Mouse (Mus musculus) heart, adult 2 months (tissue): Measurements from ENCODE around the gene Srebf1. TPM values are rescaled to one million over a fixed set of nuclear protein-coding genes. Genes with fewer than 3 reads are reported as not detected.

ENCODE experiments used
- DNase-seq, 2 experiments: peaks; one replicate each; pipeline ENCODE4 v3.0.0; 2021
- H3K27ac ChIP-seq: fragments of 200-600 bp; 2 replicates; pipeline ENCODE4 v1.8.1; 2022
- H3K27me3 ChIP-seq: fragments of 200-500 bp; 2 replicates; pipeline ENCODE4 v1.6.1; 2012; ENCODE audit warnings: mild to moderate bottlenecking, low read length, inconsistent platforms, mixed read lengths; ENCODE audit not compliant: control insufficient read depth, insufficient read depth
- H3K36me3 ChIP-seq: fragments of 200-500 bp; 2 replicates; pipeline ENCODE4 v1.6.1; 2012; ENCODE audit warnings: low read length, inconsistent platforms; ENCODE audit not compliant: control insufficient read depth, insufficient read depth
- H3K4me1 ChIP-seq: fragments of 200-500 bp; 2 replicates; pipeline ENCODE4 v1.6.1; 2011; ENCODE audit warnings: low read length; ENCODE audit not compliant: control insufficient read depth, insufficient read depth
- H3K4me3 ChIP-seq: fragments of 200-600 bp; 2 replicates; pipeline ENCODE4 v1.8.1; 2022
- H3K79me2 ChIP-seq: fragments of 200-500 bp; replicated peaks from 2 replicates; pipeline ENCODE4 v1.6.1; 2012; ENCODE audit warnings: mild to moderate bottlenecking, inconsistent platforms, low read length, moderate library complexity, mixed read lengths; ENCODE audit not compliant: control insufficient read depth, insufficient read depth
- H3K9ac ChIP-seq: fragments of 200-500 bp; 2 replicates; pipeline ENCODE4 v1.6.1; 2012; ENCODE audit warnings: low read depth, mild to moderate bottlenecking, control low read depth, inconsistent platforms, low read length, mixed read lengths
- CTCF ChIP-seq: fragments of 200-600 bp; IDR thresholded peaks from 2 replicates; pipeline ENCODE4 v1.8.1; 2022; ENCODE audit warnings: antibody characterized with exemption, mild to moderate bottlenecking, moderate library complexity
- EP300 ChIP-seq: fragments of 200-500 bp; IDR thresholded peaks from 2 replicates; pipeline ENCODE4 v1.6.1; 2011; ENCODE audit warnings: low read depth, low read length, control low read depth; ENCODE audit not compliant: insufficient read depth
- POLR2A ChIP-seq: fragments of 200-500 bp; IDR thresholded peaks from 2 replicates; pipeline ENCODE4 v1.6.1; 2011; ENCODE audit warnings: mild to moderate bottlenecking, low read depth, low read length, control low read depth; ENCODE audit not compliant: insufficient read depth
- WGBS: fragments of 180-500 bp; shearing (Covaris S2); methylation state at CpG from one replicate; pipeline ENCODE4 v1.1.7; 2018; 5-methylcytosine and 5-hydroxymethylcytosine counted together
- intact Hi-C: fragments of 180-260 bp; cut with DNase I; formaldehyde crosslinking; loops from one replicate; pipeline ENCODE4 v1.15.1; 2025
- polyA plus RNA-seq: library from polyadenylated mRNA; depleted of rRNA; stranded (reverse); fragments of >200 nt; gene quantifications from 2 replicates; pipeline ENCODE4 v1.2.3, GENCODE M21; 2012
- total RNA-seq, 2 experiments: library from RNA; stranded (reverse); gene quantifications; 2 replicates each; pipeline ENCODE4 v1.2.3; 2021

Gene Srebf1
- total and polyA plus RNA-seq, 3 experiments, result 25.3 to 54.0 (median 35.4) TPM

DNA sequence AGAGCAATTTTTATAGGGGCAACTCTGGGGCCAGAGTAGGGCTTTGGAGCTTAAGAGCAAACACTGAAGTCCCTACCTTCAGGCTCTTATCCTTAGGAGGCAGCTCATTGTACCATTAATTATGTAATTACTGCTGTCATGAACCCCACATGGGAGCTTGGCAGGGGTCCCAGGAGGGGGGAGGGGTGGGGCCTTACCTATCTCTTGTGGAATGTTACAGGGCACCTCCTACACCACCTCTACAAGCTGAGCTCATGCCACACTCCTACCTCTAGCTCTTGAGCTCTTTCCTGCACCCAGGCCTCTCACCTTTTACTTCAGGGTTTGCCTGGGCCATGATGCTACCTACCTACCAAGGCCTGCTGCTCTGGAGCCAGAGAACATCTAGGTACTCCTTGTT, 43.9 kb downstream of the Srebf1 start:
- peaks cover 21% of the 10 kb centered on the region for H3K4me1 ChIP-seq
- no peak for DNase-seq
- no peak overlapping the region for H3K4me3 ChIP-seq
- H3K36me3 ChIP-seq, result no peaks in the 10 kb centered on the region
- intact Hi-C loops, result no loop called here
- H3K79me2 ChIP-seq, result no peaks in the 10 kb centered on the region
- H3K27ac ChIP-seq, result no peak overlapping the region
- no peak overlapping the region for H3K9ac ChIP-seq
- no peaks in the 10 kb centered on the region for H3K27me3 ChIP-seq
- TF ChIP-seq CTCF, result no peak
- no peak for TF ChIP-seq POLR2A
- no peak for TF ChIP-seq EP300

GRCm38 (mm10) chr11:60178005-60178404, 44.4 kb downstream of the Srebf1 start:
- no peak for TF ChIP-seq EP300
- TF ChIP-seq CTCF, result no peak
- TF ChIP-seq POLR2A, result no peak
- no peaks in the 10 kb centered on the region for H3K79me2 ChIP-seq
- no peaks in the 10 kb centered on the region for H3K27me3 ChIP-seq
- intact Hi-C loops, result no loop called here
- no peak overlapping the region for H3K27ac ChIP-seq
- H3K9ac ChIP-seq, result no peak overlapping the region
- no peaks in the 10 kb centered on the region for H3K36me3 ChIP-seq
- WGBS, result 54% methylated on average over 6 of the region's 6 CpGs
- H3K4me3 ChIP-seq, result no peak overlapping the region
- DNase-seq, result no peak
- H3K4me1 ChIP-seq, result peaks cover 21% of the 10 kb centered on the region

DNA sequence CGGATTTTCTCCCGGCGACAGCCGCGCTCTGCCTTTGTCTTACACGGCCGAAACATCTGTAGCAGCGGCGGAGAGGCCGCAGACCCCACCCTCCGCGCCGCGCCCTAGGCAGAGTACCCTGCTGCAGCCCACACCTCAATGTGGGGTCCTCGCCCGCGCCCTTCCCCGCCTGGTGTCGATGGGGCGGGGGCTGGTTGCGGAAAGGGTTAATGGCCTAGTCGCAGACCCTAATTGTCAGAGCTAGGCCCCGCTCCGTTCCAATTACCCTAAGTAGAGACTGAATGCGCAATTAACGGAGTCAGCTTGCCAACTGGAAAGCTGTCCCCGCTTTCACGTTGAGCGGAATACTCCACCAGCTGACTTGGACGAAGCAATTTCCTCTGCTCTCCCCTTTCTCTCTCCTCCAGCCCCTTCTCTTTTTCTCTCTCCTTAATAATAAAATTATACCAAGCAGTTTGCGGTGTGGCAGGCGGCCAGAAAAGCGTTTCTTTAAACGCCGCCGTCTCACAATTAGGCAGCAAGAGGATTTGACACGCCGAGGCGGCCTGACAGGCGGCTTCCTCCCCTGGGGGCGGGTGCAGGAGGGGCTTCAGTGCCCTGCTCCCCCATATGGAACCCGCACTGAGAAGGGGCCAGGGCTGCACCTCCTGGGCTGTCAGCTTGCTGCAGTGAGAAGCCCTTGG, 45.3 kb downstream of the Srebf1 start:
- Histone ChIP-seq H3K9ac (peak overlapping the region; percentile 94), H3K4me1 (peaks cover 21% of the 10 kb centered on the region), H3K27me3 (no peaks in the 10 kb centered on the region), H3K79me2 (no peaks in the 10 kb centered on the region), H3K36me3 (no peaks in the 10 kb centered on the region; the same call in 1 of the 2 replicates), H3K4me3 (peak overlapping the region; percentile 88), H3K27ac (peak overlapping the region; percentile 81)
- 8% methylated on average over 42 of the region's 42 CpGs for WGBS
- peak; percentile 54 to 57 for DNase-seq
- intact Hi-C loops, result no loop called here
- TF ChIP-seq CTCF (no peak), EP300 (no peak), POLR2A (no peak)

DNA sequence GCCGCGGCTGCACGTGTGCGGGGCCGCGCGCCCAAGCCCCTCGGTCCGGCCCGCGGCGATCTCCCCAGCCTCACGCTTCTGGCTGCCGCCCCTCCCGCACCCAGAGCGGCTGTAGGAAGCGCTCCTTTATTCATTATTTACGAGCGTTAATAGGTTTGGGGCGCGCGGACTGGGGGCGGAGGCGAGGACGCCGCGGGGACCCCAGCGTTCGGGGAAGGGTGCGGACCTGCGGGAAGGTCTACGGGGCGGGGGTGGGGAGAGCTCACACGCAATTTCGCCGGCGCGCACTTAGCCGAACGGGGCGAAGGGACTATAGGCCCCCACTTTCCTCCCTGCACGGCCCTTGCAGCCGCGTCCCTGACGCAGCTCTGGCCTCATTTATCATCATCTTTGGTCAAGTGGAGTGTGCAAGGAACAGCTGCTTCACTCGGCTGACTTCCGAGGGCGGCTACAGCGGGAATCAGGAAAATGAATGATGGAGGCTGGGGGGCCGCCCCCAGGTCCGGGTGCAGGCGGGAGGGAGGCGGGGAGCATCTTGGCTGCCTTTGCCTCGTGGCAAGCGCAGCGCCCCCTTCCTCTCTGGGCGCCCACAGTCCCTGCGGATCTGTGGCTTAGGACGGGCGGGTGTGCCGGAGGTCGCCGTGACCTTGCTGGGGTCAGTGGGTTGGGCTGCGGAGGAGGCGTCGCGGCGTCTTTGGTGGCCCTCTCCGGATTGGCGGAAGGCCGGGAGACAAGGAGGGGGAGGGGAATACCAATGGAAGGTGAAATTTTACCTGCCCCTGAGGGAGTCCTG, 46.0 kb downstream of the Srebf1 start:
- TF ChIP-seq CTCF (peak; percentile 58), EP300 (no peak), POLR2A (peak; percentile 9; the same call in 1 of the 2 replicates)
- Histone ChIP-seq H3K4me1 (peaks cover 21% of the 10 kb centered on the region), H3K27me3 (no peaks in the 10 kb centered on the region), H3K27ac (peak overlapping the region; percentile 81), H3K9ac (peak overlapping the region; percentile 94), H3K36me3 (no peaks in the 10 kb centered on the region; the same call in 1 of the 2 replicates), H3K79me2 (no peaks in the 10 kb centered on the region), H3K4me3 (peak overlapping the region; percentile 88)
- under 1% methylated on average over 71 of the region's 71 CpGs for WGBS
- peak; percentile 82 to 87 for DNase-seq
- intact Hi-C loops, result no loop called here

DNA sequence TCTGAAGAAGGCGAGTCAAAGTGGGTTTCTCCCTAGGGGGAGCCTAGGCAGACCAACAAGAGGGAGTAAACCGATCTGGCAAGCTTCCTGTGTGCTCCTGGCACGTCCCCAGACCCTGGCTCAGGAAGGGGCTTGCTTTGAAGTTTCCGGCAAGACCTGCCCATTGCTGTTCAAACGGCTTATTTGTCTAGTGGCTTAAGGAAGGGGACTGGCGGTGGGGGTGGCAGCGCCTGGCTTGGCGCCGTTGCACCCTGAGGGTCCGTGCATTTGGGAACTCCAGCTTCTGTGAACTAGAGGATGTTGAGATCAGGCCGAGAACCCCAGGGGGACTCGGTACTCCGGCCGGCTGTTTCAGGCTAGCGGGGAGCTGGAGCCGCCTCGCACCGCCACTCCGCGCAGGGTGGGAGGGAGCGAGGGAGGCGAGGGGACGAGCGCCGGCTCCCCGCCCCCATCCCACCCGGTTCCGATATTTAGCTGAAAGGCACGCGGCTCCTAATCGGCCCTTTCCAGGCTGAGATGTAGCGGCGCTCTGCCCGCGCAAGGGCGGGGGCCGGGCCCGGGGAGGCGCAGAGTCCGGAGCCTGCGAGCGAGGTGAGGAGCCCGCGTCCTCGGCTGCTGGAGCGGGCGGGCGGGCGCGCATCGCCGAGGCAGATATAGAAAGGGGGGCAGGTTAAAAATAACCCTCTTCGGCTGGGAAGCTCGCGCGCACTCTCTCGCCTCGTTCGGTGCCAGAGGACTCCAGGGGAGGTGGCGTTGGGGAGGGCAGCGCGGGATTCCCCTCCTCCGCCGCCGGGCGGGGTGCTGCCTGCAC, 46.8 kb downstream of the Srebf1 start:
- Histone ChIP-seq H3K79me2 (0 out of 2 replicates have a peak, but pooled peaks cover 1% of the 10 kb centered on the region), H3K4me1 (peaks cover 23% of the 10 kb centered on the region), H3K4me3 (peak overlapping the region; percentile 88), H3K27ac (peak overlapping the region; percentile 81), H3K27me3 (no peaks in the 10 kb centered on the region), H3K36me3 (no peaks in the 10 kb centered on the region; the same call in 1 of the 2 replicates), H3K9ac (peak overlapping the region; percentile 94)
- 1% methylated on average over 66 of the region's 66 CpGs for WGBS
- TF ChIP-seq EP300 (no peak), CTCF (no peak), POLR2A (no peak)
- DNase-seq, result peak; percentile 78 to 85
- intact Hi-C loops, result loop anchor here (1.0 to 2.0 kb wide), 2 partner anchors 59 to 71 kb away; no protein-coding TSS in a partner anchor
